Mouse (Mus musculus): Measurements from ENCODE around the gene Filip1. TPM values are rescaled to one million over a fixed set of nuclear protein-coding genes. Genes with fewer than 3 reads are reported as not detected.

The Filip1 gene
- total RNA-seq, 2 experiments from 2014 or later, result 93.6 to 119 TPM

GRCm38 (mm10) chr9:79918325-79919117 is 94.1 kb downstream of the Filip1 start:
- no peak for TF ChIP-seq CTCF (IDR thresholded peaks at IDR 0.05)
- intact Hi-C loops (cut with DNase I), result no loop called here
- no peak for DNase-seq
- peak overlapping the region; percentile 80 for H3K27ac ChIP-seq
- H3K4me3 ChIP-seq, result no peak overlapping the region

DNA sequence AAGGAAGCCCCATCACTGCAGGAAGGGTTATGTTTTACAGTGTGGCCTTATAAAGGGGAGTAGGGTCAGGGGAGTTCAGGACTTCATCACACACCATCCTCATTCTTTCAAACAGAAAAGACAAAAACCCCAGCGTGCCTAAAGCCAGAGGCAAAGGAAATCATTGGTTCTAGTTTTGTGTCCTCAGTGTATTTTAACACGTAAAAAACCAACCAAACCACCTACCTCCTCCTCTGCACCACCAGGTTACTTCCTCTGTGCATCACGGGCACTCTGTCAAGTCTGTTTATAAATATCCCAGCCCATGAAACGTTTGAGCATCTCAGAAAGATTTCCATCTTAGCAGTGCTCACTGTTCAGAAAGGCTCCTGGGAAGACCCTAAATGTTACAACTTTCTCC is 98.4 kb downstream of the Filip1 start:
- intact Hi-C loops (cut with DNase I), result no loop called here
- no peak for DNase-seq
- Histone ChIP-seq H3K27ac (no peak overlapping the region), H3K4me3 (no peak overlapping the region)
- no peak for TF ChIP-seq CTCF (IDR thresholded peaks at IDR 0.05)

GRCm38 (mm10) chr9:79912971-79913370 is 99.7 kb downstream of the Filip1 start:
- no peak for TF ChIP-seq CTCF (IDR thresholded peaks at IDR 0.05)
- DNase-seq, result no peak
- intact Hi-C loops (cut with DNase I), result no loop called here
- H3K4me3 ChIP-seq, result no peak overlapping the region
- no peak overlapping the region for H3K27ac ChIP-seq

DNA sequence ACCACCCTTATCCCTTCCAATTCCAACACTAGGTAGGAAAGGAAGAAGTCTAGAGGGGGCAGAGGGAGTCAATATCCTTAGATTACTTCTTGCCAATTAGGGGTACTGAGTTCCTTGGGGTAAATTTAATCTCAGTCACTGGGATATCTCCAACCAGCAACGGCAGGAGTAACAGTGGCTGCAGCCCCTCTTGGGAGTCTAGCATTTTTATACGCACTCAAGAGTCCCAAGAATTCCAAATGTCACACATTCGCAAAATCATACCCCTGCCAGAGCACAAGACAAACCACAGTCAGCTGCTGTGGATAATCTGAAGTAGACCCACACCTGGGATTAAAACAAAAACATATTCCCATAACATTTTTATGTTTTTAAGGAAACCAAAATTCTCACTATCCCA is 102.5 kb downstream of the Filip1 start:
- H3K4me3 ChIP-seq, result no peak overlapping the region
- DNase-seq, result no peak
- H3K27ac ChIP-seq, result no peak overlapping the region
- intact Hi-C loops (cut with DNase I), result no loop called here
- no peak for TF ChIP-seq CTCF (IDR thresholded peaks at IDR 0.05)

GRCm38 (mm10) chr9:79898815-79899214 is 113.8 kb downstream of the Filip1 start:
- DNase-seq, result no peak
- TF ChIP-seq CTCF (IDR thresholded peaks at IDR 0.05), result no peak
- Histone ChIP-seq H3K27ac (no peak overlapping the region), H3K4me3 (no peak overlapping the region)
- intact Hi-C loops (cut with DNase I), result no loop called here

DNA sequence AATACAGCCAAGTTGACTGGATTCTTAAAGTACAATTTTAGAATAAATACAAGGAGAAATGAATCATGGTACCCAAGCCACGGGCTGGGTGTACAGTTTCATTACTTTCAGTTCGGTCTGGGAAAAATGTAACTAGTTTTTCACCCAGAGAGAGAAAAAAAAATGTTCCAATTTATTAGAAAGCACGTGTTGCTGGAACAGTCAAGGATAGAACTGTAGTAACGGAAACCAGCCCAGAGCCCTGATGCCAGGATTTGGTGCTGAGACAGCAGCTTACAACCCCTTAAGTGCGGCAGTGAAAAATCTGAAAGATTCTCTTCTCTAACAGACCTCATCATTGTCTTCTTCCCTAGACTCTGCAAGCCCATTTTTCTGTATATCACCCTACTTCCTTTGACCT is 118.0 kb downstream of the Filip1 start:
- H3K4me3 ChIP-seq, result no peak overlapping the region
- no peak overlapping the region for H3K27ac ChIP-seq
- intact Hi-C loops (cut with DNase I), result no loop called here
- TF ChIP-seq CTCF (IDR thresholded peaks at IDR 0.05), result no peak
- no peak for DNase-seq

GRCm38 (mm10) chr9:79893841-79894612 is 118.6 kb downstream of the Filip1 start:
- H3K4me3 ChIP-seq, result no peak overlapping the region
- DNase-seq, result no peak
- no peak for TF ChIP-seq CTCF (IDR thresholded peaks at IDR 0.05)
- H3K27ac ChIP-seq, result no peak overlapping the region
- intact Hi-C loops (cut with DNase I), result no loop called here

DNA sequence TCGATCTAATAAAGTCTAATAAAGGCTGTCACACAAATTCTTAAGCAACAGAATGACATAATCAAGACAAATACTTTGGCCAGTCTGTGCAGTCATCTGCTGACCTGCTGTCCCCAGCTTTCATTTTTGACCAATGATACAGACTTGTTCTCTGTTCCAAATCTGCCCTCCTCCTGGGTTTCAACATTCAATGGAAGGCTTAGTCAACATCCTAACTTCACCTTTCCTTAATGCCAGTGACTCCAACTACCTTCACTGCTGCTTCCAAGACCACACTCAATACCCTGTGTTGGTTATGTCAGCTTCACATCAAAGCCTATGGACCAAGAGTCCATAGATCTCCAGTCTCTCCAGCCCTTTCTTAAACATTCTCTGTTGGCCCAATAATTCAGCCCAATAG is 120.5 kb downstream of the Filip1 start:
- no peak for TF ChIP-seq CTCF (IDR thresholded peaks at IDR 0.05)
- no peak overlapping the region for H3K4me3 ChIP-seq
- intact Hi-C loops (cut with DNase I), result no loop called here
- H3K27ac ChIP-seq, result no peak overlapping the region; the same call in 1 of the 2 replicates
- DNase-seq, result no peak

- intact Hi-C loops (cut with DNase I), result no loop called here
- TF ChIP-seq CTCF (IDR thresholded peaks at IDR 0.05), result no peak
- no peak overlapping the region for H3K4me3 ChIP-seq
- peak overlapping the region; percentile 46 for H3K27ac ChIP-seq
- no peak for DNase-seq
These were observed 122.2 kb downstream of the Filip1 start for GRCm38 (mm10) chr9:79890488-79890887.

GRCm38 (mm10) chr9:79889132-79889531 is 123.5 kb downstream of the Filip1 start:
- Histone ChIP-seq H3K27ac (peak overlapping the region; percentile 16; the same call in 1 of the 2 replicates), H3K4me3 (no peak overlapping the region)
- DNase-seq, result no peak
- intact Hi-C loops (cut with DNase I), result no loop called here
- TF ChIP-seq CTCF (IDR thresholded peaks at IDR 0.05), result peak; percentile 31; the same call in 1 of the 2 replicates

- Histone ChIP-seq H3K4me3 (no peak overlapping the region), H3K27ac (peak overlapping the region; percentile 69)
- intact Hi-C loops (cut with DNase I), result no loop called here
- no peak for DNase-seq
- TF ChIP-seq CTCF (IDR thresholded peaks at IDR 0.05), result peak; percentile 53
These were observed 127.1 kb downstream of the Filip1 start for GRCm38 (mm10) chr9:79885244-79886210.

- intact Hi-C loops (cut with DNase I), result loop anchor here (5.0 kb wide), 1 partner anchor 94 kb away; no protein-coding TSS in a partner anchor
- Histone ChIP-seq H3K27ac (no peak overlapping the region), H3K4me3 (no peak overlapping the region)
- DNase-seq, result no peak
- no peak for TF ChIP-seq CTCF (IDR thresholded peaks at IDR 0.05)
These were observed 129.5 kb downstream of the Filip1 start for GRCm38 (mm10) chr9:79883139-79883538.
